Mouse (Mus musculus) frontal cortex, postnatal 36 days (tissue): ENCODE results near the gene Ubr1.
A peak's percentile ranks its signal among the peaks of the same experiment; 100 is the strongest.
"Not testable (repeated sequence)": the region's sequence is repeated elsewhere in the genome, so short reads cannot be mapped to it uniquely, and the experiment has no call there.

Experiments
- DNase-seq, 2 experiments: peaks; one replicate each; pipeline ENCODE4 v3.0.0; 2022; ENCODE audit warnings: low spot score in 2 of 2

Ubr1 gene

GRCm38 (mm10) chr2:120970559-120971080, at the start of gene Ubr1:
Gene Ubr1, minus strand, starts transcription at chr2:120970715.
- DNase-seq = peak; percentile 84 to 90

DNA sequence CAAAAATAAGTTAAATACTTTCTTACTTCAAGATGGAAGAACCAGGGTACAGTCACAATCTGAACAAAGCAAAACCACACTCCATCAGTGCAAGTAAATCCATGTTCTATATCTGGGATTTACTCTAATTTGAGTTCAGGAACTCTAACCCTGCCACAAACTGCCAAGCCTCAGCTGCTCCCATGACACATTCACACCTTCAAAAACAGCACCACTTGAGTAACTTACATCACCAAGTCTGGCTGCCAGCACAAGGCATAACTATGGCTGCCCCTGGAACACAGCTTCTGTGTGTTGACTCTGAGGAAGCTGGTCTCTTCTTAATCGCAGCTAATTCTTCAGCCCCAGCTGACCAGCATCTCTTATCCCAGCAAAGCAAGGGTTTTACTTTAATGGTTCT, 46.6 kb upstream of the Ubr1 start:
- no peak for DNase-seq

GRCm38 (mm10) chr2:121016226-121016625, 45.7 kb upstream of the Ubr1 start:
- no peak for DNase-seq

DNA sequence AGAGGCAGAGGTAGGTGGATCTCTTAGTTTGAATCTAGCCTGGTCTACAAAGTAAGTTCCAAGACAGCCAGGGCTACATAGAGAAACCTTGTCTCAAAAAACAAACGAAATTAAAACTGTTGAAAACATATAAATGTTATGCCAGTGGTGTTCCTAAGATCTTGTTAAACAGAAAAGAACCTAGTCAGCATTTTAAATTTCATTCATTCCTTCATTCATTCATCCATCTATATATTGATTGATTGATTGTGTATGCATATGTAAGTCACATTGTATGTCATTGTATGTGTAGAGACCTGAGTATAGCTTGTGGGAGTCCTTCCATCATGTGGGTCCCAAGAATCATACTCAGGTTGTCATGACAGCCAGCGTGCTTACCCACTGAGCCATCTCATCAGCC, 45.0 kb upstream of the Ubr1 start:
- no peak for DNase-seq

DNA sequence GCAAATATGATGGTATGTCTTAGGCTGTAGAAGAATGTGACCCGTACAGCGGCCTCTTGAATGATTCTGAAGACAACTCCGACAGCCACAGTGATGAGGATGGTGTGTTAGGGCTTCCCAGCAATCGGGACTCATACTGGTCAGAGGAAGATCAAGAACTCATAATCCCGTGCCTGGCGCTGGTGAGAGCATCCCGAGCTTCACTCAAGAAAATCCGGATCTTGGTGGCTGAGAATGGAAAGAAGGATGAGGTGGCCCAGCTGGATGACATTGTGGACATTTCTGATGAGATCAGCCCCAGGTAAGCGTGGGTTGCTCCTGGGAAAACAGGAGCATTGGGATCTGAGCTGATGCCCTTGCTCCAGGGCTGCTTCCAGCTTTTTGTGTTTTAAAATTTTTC, 42.2 kb upstream of the Ubr1 start:
- DNase-seq = no peak

DNA sequence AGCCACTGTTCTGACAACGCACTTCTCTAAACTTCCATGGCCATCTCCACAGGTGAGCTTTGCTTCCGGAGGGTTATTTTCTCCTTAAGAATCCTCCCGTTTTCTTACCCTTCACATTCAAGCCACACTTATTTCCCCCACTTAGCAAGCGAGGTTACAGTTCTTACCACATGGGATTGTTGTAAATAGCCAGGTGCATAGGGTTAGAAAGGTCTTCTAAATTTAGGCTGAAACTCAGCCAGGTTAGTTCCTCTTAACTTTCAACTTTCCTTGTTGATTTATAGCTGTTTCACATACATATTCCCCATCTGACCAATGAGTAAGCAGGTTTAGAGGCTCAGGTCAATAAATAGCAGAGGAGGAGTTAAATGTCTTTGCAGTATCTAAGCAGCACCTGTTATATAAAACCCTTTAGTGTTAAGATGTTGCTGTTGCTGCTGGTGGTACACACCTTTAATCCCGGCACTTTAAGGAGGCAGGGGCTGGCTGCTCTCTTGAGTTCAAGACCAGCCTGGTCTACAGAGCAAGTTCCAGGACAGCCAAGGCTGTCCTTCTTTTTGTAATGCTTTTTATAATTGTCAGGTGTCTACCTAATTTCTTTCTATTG, 38.7 kb upstream of the Ubr1 start:
- DNase-seq = no peak

- DNase-seq = no peak
Measured at GRCm38 (mm10) chr2:121008664-121009007, 38.1 kb upstream of the Ubr1 start.

DNA sequence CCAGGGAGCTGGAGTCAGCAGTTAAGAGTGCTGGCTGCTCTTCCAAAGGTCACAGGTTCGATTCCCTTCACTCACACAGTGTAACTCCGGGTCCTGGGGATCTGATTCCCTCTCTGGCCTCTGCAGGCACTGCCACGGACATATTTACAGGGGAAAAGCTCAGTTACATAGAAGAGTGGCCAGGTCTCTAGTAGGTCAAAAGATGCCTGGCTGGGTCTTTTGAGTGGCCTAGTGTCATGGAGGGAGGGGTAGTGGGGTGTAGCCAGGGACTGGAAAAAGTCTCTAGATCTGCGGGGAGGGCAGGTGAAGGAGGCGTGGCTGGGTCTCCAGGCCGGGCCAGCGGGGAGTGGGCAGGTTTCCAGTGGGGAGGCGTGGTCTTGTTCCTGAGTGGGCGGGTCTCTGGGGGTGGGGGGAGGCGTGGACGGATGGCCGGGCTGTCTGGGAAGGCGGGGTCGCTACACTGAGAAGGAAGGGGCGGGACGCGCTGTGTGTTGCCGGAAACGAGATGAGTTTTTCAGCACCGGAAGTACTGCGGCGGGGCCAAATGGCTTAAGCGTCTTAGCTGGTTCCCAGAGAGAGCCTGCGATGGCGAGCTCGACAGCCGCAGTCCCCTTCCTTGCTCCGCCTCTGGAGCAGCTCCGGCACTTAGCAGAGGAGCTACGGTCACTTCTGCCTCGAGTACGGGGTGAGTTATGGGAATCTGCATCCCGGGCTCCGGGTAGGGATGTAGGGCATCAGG, 37.6 kb upstream of the Ubr1 start, which contains the start of gene Ccndbp1:
Gene Ccndbp1 (plus strand): TSS at position 479 of the 739 bp plus-strand sequence.
- peak; percentile 80 to 86 for DNase-seq

- no peak for DNase-seq
Measured at GRCm38 (mm10) chr2:121006986-121007385, 36.5 kb upstream of the Ubr1 start.

- no peak for DNase-seq
Measured at GRCm38 (mm10) chr2:121004018-121004811, 33.7 kb upstream of the Ubr1 start.

- DNase-seq = no peak
Measured at GRCm38 (mm10) chr2:121003586-121003985, 33.1 kb upstream of the Ubr1 start.

DNA sequence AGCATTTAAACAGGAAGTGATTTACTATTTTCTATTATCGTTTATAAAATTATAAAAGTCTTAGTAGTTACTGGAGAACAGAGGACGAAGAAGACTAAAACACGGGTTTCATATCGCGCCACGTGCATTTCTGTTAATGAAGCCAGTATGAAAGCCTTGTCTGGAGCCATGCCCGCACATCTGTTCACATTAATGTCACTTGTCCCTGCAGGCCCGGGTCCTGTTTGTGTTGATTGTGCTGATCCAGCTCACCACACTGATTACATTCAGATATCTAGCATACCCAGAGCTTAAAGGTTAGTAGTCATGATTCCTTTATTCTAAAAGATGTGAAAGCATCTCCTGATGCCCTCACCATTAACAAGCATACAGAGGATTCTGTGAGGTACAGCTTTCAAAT, 28.3 kb upstream of the Ubr1 start:
- no peak for DNase-seq

DNA sequence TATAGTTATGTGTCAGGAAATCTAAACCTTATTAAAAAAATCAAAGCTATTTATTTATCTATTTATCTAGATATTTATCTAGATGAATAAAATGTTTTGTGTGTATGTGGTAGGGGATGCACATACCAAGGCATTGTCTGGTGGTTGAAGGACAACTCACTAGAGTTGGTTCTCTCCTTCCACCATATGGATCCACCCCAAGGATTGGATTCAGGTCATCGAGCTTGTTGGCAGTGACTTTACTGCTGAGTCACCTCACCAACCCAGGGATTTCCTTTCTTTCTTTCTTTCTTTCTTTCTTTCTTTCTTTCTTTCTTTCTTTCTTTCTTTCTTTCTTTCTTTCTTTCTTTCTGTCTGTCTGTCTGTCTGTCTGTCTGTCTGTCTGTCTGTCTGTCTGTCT, 26.1 kb upstream of the Ubr1 start:
- DNase-seq = not testable (repeated sequence)

DNA sequence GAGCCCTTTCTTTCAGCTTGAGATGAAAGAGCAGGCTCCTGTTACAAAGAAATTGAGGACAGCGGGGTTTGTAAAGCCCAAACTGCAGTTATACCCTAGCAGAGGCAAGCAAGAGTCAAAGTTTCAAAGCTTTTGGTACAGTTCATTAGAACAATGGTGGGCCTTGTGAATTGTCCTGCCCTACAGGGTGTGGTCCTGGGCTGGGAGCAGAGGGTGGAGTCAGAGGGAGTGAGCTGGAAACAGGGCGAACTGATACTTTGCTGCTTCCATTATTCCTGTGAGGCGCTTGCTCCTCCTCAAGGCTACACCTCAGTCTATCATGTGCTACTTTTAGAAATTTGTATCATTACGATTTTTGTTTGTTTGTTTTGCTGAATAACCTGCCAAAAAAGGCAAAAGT, 20.7 kb upstream of the Ubr1 start:
- no peak for DNase-seq

- no peak for DNase-seq
Measured at GRCm38 (mm10) chr2:120985241-120985640, 14.7 kb upstream of the Ubr1 start.

GRCm38 (mm10) chr2:120983611-120984010, 13.1 kb upstream of the Ubr1 start:
- DNase-seq = no peak

DNA sequence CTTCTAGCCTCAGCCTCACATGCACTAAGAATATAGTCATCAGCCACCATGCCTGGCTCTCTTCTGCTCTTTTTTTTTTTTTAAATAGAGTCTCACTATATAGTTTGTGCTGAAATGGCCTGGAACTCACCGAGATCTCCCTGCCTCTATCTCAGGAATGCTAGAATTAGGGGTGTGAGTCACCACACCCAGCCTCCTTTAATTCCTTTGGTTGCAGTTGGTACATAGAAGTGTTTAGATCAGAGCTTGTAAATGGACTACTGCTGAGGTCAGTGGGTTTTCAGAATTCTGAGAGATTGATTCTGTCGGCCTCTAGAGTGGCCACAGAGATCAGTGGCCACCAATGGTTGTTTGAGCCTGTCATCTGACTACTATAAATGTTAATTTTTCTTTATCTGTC, 10.3 kb upstream of the Ubr1 start:
- DNase-seq = no peak

GRCm38 (mm10) chr2:120979819-120980218, 9.3 kb upstream of the Ubr1 start:
- DNase-seq = no peak

GRCm38 (mm10) chr2:120978693-120979037, 8.2 kb upstream of the Ubr1 start:
- DNase-seq = no peak

- DNase-seq = no peak
Measured at GRCm38 (mm10) chr2:120977926-120978692, 7.6 kb upstream of the Ubr1 start.

DNA sequence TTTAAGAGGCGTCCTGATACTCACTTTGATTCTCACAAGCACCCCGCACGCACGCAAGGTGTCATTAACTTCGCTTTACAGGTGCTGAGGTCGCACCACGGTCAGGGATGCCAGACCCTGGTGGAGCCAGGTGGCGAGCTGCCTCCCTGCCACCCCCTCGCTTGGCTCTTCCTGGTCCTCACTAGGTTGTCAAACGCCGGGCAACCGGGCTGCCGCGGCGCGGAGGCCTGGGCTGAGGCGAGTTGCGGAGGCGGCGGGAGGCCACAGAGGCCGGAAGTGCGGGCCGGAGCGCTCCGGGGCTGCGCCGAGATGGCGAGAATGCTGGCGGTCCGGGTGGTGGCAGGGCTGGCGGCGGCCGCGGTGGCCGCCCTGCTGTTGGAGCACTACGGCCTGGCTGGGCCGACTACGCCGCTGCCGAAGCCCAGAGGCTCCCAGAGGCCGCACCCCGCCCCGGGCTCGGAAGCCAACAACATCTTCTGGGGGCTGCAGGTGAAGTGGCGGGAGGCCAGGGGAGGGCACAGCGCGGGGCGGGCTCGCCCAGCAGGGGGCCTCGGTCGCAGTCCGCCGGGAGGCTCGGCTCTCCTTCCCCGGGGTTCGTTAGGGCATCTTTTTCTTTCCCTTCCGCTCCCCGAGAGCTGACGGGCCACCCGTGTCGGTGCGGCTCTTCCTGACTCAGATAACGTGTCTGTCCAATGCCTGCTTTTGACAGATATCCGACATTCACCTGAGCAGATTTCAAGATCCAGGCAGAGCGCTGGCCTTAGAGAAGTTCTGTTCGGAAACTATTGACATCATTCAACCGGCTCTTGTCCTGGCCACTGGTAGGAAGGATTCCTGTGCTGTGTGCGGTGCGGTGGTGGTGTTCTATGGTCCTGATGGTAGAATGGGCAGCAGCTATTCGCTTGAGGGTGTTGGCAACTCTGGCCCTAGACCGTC, 6.7 kb upstream of the Ubr1 start, which contains the start of gene Tmem62:
Gene Tmem62 (plus strand): TSS at position 28 of the 936 bp plus-strand sequence.
- DNase-seq = peak; percentile 62 to 72
